Mouse (Mus musculus) forebrain, embryonic 11.5 days (tissue): ENCODE data around the gene Crybb3. TPM values are rescaled to one million over a fixed set of nuclear protein-coding genes. Genes with fewer than 3 reads are reported as not detected.
A peak's percentile ranks its signal among the peaks of the same experiment; 100 is the strongest.

Experiments used
- ATAC-seq: fragments of 200-750 bp; cut with Nextera tagmentation; replicated peaks from 2 replicates; pipeline ENCODE4 v1.8.0; 2017; ENCODE audit warnings: moderate TSS enrichment; ENCODE audit not compliant: low FRiP score
- DNase-seq: peaks from one replicate; pipeline ENCODE4 v3.0.0-alpha.2; 2017; ENCODE audit warnings: low spot score
- H3K27ac ChIP-seq: fragments of 300-500 bp; sonication (generic); 2 replicates; pipeline ENCODE4 v1.5.1; 2014; ENCODE audit warnings: low read depth, low read length
- H3K27me3 ChIP-seq: fragments of 300-500 bp; sonication (generic); 2 replicates; pipeline ENCODE4 v1.6.1; 2014; ENCODE audit warnings: mild to moderate bottlenecking, low read length, mixed read lengths; ENCODE audit not compliant: control insufficient read depth, insufficient read depth
- H3K36me3 ChIP-seq: fragments of 300-500 bp; sonication (generic); 2 replicates; pipeline ENCODE4 v1.6.1; 2014; ENCODE audit warnings: mild to moderate bottlenecking, low read length, moderate library complexity, mixed read lengths; ENCODE audit not compliant: control insufficient read depth, insufficient read depth
- H3K4me1 ChIP-seq: fragments of 300-500 bp; sonication (generic); replicated peaks from 2 replicates; pipeline ENCODE4 v1.6.1; 2014; ENCODE audit warnings: low read length, mixed read lengths; ENCODE audit not compliant: control insufficient read depth, insufficient read depth
- H3K4me2 ChIP-seq: fragments of 300-500 bp; sonication (generic); 2 replicates; pipeline ENCODE4 v1.6.1; 2014; ENCODE audit warnings: low read depth, mild to moderate bottlenecking, low read length, moderate library complexity, mixed read lengths; ENCODE audit not compliant: severe bottlenecking
- H3K4me3 ChIP-seq: fragments of 300-500 bp; sonication (generic); 2 replicates; pipeline ENCODE4 v1.5.1; 2014; ENCODE audit warnings: low read depth, low read length
- H3K9ac ChIP-seq: fragments of 300-500 bp; sonication (generic); 2 replicates; pipeline ENCODE4 v1.6.1; 2014; ENCODE audit warnings: low read length
- H3K9me3 ChIP-seq: fragments of 300-500 bp; sonication (generic); 2 replicates; pipeline ENCODE4 v1.6.1; 2016; ENCODE audit warnings: low read length, mixed read lengths; ENCODE audit not compliant: control insufficient read depth
- WGBS: fragments of 180-500 bp; shearing (Covaris S2); extraction: QIAGEN DNeasy Blood & Tissue Kit; methylation state at CpG from one replicate; pipeline ENCODE4 v1.1.7; 2014; 5-methylcytosine and 5-hydroxymethylcytosine counted together
- polyA plus RNA-seq: library from polyadenylated mRNA; unstranded; fragments of >200 nt; fragmentation: Nextera tagmentation; extraction: Ambion mirVana; gene quantifications from 2 replicates; pipeline ENCODE4 v1.2.1, GENCODE M21; 2014

The Crybb3 gene
- polyA plus RNA-seq, 1 experiment from 2014 or later = 0.76 TPM

DNA sequence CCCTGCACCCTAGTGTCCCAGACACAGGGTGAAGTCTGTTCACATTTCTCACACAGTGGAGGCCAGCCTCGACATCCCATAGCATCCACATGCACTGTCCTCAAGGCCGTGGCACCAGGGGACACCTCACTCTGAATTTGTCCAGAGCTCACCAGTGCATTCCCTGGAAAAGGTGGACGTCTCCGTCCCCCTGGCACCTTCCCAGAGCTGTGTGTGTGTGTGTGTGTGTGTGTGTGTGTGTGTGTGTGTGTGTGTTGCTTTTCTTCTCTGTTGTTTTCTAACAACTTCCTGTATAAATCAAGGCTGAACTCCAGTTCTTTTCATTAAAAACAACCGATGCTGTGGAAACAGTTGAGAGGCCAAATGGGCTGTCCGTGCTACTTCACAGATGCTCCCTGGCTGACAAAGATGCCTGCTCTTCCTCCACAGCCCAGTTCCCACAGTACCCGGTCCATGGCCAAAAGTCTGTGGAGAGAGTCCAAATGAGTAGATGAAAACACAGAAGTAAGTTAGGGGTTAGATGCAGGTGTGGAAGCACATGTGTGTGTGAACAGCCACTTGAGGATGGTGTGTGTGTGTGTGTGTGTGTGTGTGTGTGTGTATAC lies 30.7 kb downstream of the Crybb3 start:
- WGBS = 75% methylated on average over 7 of the region's 7 CpGs
- H3K27me3 ChIP-seq = no peaks in the 10 kb centered on the region
- no peaks in the 10 kb centered on the region for H3K36me3 ChIP-seq
- H3K4me1 ChIP-seq = 0 out of 2 replicates have a peak, but pooled peaks cover 2% of the 10 kb centered on the region
- DNase-seq = no peak
- no peak overlapping the region for H3K9ac ChIP-seq
- no peak overlapping the region for H3K4me2 ChIP-seq
- no peak overlapping the region for H3K4me3 ChIP-seq
- no peaks in the 10 kb centered on the region for H3K9me3 ChIP-seq
- no peak for ATAC-seq
- H3K27ac ChIP-seq = no peak overlapping the region

DNA sequence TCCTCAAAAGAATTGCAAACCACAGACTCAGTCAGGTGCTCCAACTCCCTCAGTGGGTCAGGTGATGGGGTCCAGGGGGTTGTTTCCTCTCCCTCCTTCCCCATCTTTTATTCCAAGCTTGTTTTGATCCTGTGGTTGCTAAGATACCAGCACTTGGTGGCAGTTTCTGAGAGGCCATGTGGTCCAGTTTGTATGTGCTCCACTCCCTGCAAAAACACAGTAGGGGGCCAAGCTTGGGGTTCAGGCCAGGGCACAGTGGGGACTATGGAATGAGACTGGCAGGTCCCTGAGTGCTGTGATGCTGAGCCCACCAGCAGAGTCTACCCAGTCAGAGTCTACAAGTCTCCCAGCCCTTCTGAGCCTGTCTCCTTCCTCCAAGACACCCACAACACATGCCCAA lies 31.5 kb downstream of the Crybb3 start:
- H3K4me1 ChIP-seq = 0 out of 2 replicates have a peak, but pooled peaks cover 2% of the 10 kb centered on the region
- H3K4me2 ChIP-seq = no peak overlapping the region
- H3K9me3 ChIP-seq = no peaks in the 10 kb centered on the region
- H3K4me3 ChIP-seq = no peak overlapping the region
- DNase-seq (no peak), ATAC-seq (no peak)
- no peaks in the 10 kb centered on the region for H3K36me3 ChIP-seq
- no peak overlapping the region for H3K9ac ChIP-seq
- no peaks in the 10 kb centered on the region for H3K27me3 ChIP-seq
- H3K27ac ChIP-seq = no peak overlapping the region

DNA sequence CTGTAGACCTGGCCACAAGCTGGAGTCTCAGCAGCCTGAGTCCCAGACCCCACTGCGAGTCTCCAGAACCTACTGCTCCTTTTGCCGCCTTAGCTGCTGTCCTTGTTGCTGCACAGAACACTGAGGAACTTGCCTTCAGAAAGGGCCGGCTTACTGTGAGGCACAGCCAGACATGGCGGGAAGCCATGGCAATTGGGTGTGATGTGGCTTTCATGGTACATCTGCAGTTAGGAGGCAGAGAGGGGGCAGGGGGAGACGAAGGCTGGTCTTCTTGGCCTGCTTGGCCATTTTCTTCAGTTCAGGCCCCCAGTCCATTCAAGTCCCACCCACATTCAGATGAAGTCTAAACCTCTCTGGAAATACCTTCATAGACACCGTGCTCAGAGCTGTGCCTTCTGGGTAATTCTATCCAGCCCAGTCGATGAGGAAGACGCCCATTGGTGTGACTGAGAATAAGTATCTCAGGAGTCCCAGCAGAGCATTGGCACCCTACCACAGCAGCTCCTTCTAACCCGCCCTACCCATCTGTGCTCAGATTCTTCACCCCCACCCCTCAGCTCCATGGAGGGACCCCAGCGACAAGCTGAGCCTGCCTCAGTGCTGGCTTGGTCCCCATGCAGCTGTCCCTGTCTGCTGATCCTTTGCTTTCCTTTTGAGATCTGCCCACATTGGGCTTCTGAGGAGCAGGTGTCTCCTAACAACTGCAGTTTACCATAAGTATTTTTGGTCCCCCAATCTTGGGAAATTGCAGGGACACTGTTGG lies 35.7 kb downstream of the Crybb3 start:
- Histone ChIP-seq H3K27ac (no peak overlapping the region), H3K9me3 (no peaks in the 10 kb centered on the region), H3K9ac (no peak overlapping the region), H3K4me2 (no peak overlapping the region), H3K4me3 (no peak overlapping the region), H3K4me1 (peaks cover 6% of the 10 kb centered on the region; the same call in 1 of the 2 replicates), H3K36me3 (no peaks in the 10 kb centered on the region), H3K27me3 (no peaks in the 10 kb centered on the region)
- ATAC-seq (no peak), DNase-seq (no peak)
- 88% methylated on average over 10 of the region's 10 CpGs for WGBS

DNA sequence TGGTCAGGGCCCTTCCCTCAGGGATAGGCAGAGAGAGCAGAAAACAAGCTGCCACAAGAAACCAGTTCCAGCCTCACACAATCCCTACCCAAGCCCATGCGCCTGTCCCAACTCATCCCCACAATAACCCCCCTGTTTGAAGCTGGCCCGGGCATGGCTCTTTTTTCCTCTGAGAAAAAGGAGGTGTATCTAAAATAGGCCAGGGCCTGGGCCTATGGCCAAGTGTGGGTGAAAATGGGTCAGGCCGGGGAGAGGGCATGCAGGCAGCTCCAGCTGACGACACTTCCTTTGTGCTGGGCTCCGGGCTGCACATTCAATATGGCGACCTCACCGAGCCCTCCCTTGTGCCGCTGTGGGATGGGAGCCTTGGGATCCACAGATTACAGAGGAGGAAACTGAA lies 37.9 kb downstream of the Crybb3 start:
- DNase-seq (no peak), ATAC-seq (no peak)
- Histone ChIP-seq H3K9ac (no peak overlapping the region), H3K27ac (no peak overlapping the region), H3K27me3 (no peaks in the 10 kb centered on the region), H3K4me2 (no peak overlapping the region), H3K4me1 (peaks cover 3% of the 10 kb centered on the region; the same call in 1 of the 2 replicates), H3K36me3 (no peaks in the 10 kb centered on the region), H3K4me3 (no peak overlapping the region), H3K9me3 (no peaks in the 10 kb centered on the region)
- 88% methylated on average over 8 of the region's 8 CpGs for WGBS

DNA sequence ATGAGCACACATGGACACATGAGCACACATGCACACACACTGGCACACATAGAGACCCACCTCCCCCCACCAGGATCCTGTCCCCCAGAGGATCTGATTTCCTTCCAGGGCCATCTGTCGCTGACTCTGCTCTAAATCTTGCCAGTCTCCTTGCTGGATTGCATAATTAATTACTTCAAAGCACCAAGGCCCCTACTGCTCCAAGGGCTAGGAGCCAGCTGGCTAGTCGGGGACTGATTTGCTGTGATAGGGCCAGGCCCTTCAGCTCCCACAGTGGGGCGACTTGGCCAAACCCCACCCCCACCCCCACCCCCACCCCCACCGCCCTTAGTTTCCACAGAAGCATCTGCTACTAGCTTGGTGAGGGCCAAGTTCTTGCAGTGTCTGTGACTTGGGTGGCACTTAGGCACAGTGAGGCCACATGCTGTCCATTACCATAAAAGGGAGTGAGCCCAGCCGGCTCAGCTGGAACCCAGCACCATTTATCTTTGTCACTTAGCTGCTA lies 39.8 kb downstream of the Crybb3 start:
- Histone ChIP-seq H3K36me3 (no peaks in the 10 kb centered on the region), H3K9ac (no peak overlapping the region), H3K27me3 (no peaks in the 10 kb centered on the region), H3K4me1 (peaks cover 3% of the 10 kb centered on the region; the same call in 1 of the 2 replicates), H3K9me3 (no peaks in the 10 kb centered on the region), H3K27ac (peak overlapping the region; percentile 31; the same call in 1 of the 2 replicates), H3K4me2 (no peak overlapping the region), H3K4me3 (no peak overlapping the region)
- 18% methylated on average over 5 of the region's 5 CpGs for WGBS
- DNase-seq (peak; percentile 60), ATAC-seq (peak; percentile 80)

DNA sequence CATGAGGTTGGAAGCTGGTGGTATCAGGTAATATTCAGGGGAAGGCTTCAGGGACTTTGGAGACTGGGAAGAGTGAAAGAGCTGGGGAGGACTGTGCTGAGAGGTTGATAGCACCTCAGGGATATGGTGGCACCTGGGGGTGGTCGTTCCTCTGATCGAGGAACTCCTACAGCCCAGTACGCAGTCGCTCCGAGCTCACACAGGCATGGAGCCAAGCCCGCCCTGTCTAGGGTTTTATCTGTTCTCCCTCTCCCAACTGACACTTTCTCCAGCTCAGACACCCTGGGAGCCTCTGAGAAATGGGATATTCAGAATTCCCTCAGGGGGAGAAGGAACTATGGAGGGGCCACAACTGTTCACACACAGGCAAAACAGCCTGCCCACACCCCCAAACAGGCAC lies 40.6 kb downstream of the Crybb3 start:
- Histone ChIP-seq H3K9me3 (no peaks in the 10 kb centered on the region), H3K4me2 (no peak overlapping the region), H3K9ac (no peak overlapping the region), H3K36me3 (no peaks in the 10 kb centered on the region), H3K27ac (no peak overlapping the region), H3K4me3 (no peak overlapping the region), H3K27me3 (no peaks in the 10 kb centered on the region), H3K4me1 (peaks cover 3% of the 10 kb centered on the region; the same call in 1 of the 2 replicates)
- 88% methylated on average over 6 of the region's 6 CpGs for WGBS
- ATAC-seq = no peak
- DNase-seq = no peak

DNA sequence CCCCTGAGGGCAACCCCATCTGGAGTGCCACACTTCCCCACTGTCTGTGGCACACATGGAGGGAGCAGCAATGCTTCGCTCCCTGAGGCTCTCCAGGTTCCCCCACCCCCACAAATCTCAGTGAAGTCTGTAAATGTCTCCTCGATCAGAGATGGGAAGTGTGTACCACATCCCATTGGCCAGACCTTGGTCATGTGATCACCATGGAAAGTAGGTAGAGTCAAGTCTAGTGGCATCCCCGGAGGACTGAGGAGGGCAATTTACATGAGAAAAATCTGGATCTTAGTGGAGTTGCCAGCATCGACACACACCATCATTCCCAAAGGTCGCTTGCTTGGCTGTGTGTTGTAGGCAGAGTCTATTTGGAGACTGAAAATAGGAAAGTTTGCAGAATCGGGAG lies 42.8 kb downstream of the Crybb3 start:
- no peak overlapping the region for H3K27ac ChIP-seq
- 87% methylated on average over 6 of the region's 6 CpGs for WGBS
- DNase-seq = no peak

DNA sequence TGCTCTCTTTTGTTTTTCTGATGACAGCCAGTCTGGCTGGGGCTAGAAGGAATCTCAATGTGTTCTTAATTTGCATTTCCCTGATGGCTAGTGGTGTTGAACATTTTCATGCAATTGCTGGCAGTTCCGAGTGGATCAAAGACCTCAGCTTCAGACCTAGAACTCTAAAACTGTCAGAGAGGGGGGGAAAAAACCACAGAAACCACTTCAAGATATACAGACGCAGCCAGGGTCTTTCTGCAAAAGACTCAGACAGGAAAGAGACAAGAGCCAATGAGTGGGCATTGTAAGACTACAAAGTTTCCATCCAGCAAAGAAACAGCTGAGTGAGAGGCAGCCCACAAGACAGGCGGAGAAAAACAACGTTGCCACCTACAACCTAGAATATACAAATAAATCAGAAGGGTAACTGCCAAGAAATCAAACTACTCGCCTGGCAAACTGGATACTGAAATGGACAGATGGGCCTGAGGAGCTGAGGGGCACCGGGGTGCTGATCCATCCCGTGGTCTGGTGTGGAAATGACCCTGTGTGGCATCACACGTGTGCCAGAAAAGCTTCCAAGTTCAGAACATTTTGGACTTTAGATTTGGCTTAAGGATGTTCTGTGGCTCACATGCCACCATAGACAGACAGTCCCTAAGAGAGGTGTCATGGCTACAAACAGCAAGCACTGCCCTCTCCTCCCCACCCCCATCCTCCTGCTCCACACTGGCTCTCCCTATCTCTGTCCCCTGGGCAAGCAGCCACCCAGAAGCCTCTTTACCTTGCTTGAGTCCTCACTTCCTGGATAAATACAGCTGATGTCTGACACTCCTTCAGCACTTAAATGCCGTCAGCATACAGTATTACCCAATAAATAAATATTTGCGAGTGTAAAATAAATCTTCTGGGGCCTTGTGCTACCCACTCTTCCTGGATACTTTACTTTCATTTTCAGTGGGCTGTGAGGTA lies 46.0 kb downstream of the Crybb3 start:
- ATAC-seq (no peak), DNase-seq (no peak)
- Histone ChIP-seq H3K4me2 (no peak overlapping the region), H3K27ac (no peak overlapping the region), H3K4me1 (no peaks in the 10 kb centered on the region), H3K9me3 (no peaks in the 10 kb centered on the region), H3K9ac (no peak overlapping the region), H3K4me3 (no peak overlapping the region), H3K27me3 (no peaks in the 10 kb centered on the region), H3K36me3 (no peaks in the 10 kb centered on the region)
- WGBS = 74% methylated on average over 10 of the region's 10 CpGs

More for the DNA sequence above, 42.8 kb downstream of the Crybb3 start:
- H3K27me3 ChIP-seq = no peaks in the 10 kb centered on the region
- H3K4me2 ChIP-seq = no peak overlapping the region
- no peaks in the 10 kb centered on the region for H3K36me3 ChIP-seq
- peaks cover 3% of the 10 kb centered on the region; the same call in 1 of the 2 replicates for H3K4me1 ChIP-seq
- H3K9me3 ChIP-seq = no peaks in the 10 kb centered on the region
- ATAC-seq = no peak
- no peak overlapping the region for H3K4me3 ChIP-seq
- H3K9ac ChIP-seq = no peak overlapping the region
